Mouse (Mus musculus): ENCODE data around the gene Tmem132b. TPM values are rescaled to one million over a fixed set of nuclear protein-coding genes. Genes with fewer than 3 reads are reported as not detected.

Tmem132b gene
- polyA plus RNA-seq, 1 experiment from 2014 or later = not detected

GRCm38 (mm10) chr5:125680889-125681288 lies 149.3 kb downstream of the Tmem132b start:
- Histone ChIP-seq H3K27ac (ENCODE audit: low read depth) (no peak overlapping the region), H3K27me3 (ENCODE audit: insufficient read depth, low read length) (no peaks in the 10 kb centered on the region), H3K9me3 (ENCODE audit: low read length) (no peaks in the 10 kb centered on the region), H3K4me3 (ENCODE audit: low read depth, low read length) (no peak overlapping the region), H3K4me2 (ENCODE audit: low read depth, low read length) (no peak overlapping the region), H3K4me1 (ENCODE audit: insufficient read depth) (no peaks in the 10 kb centered on the region), H3K9ac (replicated peaks) (no peak overlapping the region), H3K36me3 (replicated peaks; ENCODE audit: insufficient read depth, low read length) (no peaks in the 10 kb centered on the region)
- no peak for TF ChIP-seq CTCF (IDR thresholded peaks at IDR 0.05; ENCODE audit: low read depth)
- TF ChIP-seq EP300 (IDR thresholded peaks at IDR 0.05; ENCODE audit: low read depth) = no peak
- WGBS (ENCODE audit: insufficient replicate concordance) = 80% methylated on average over 6 of the region's 6 CpGs
- DNase-seq (no peak), ATAC-seq (no peak)

- Histone ChIP-seq H3K4me3 (ENCODE audit: low read depth, low read length) (no peak overlapping the region), H3K36me3 (replicated peaks; ENCODE audit: insufficient read depth, low read length) (no peaks in the 10 kb centered on the region), H3K9ac (replicated peaks) (no peak overlapping the region), H3K9me3 (ENCODE audit: low read length) (no peaks in the 10 kb centered on the region), H3K4me2 (ENCODE audit: low read depth, low read length) (no peak overlapping the region), H3K27ac (ENCODE audit: low read depth) (no peak overlapping the region), H3K27me3 (ENCODE audit: insufficient read depth, low read length) (no peaks in the 10 kb centered on the region), H3K4me1 (ENCODE audit: insufficient read depth) (no peaks in the 10 kb centered on the region)
- ATAC-seq (no peak), DNase-seq (no peak)
- TF ChIP-seq CTCF (IDR thresholded peaks at IDR 0.05; ENCODE audit: low read depth) = no peak
- TF ChIP-seq EP300 (IDR thresholded peaks at IDR 0.05; ENCODE audit: low read depth) = no peak
- WGBS (ENCODE audit: insufficient replicate concordance) = 53% methylated on average over 6 of the region's 6 CpGs
Measured at GRCm38 (mm10) chr5:125683491-125683890, 151.9 kb downstream of the Tmem132b start.

GRCm38 (mm10) chr5:125685681-125686331 lies 154.2 kb downstream of the Tmem132b start:
- no peaks in the 10 kb centered on the region for H3K9me3 ChIP-seq (ENCODE audit: low read length)
- ATAC-seq = no peak
- no peak for DNase-seq
- no peaks in the 10 kb centered on the region for H3K27me3 ChIP-seq (ENCODE audit: insufficient read depth, low read length)
- H3K4me2 ChIP-seq (ENCODE audit: low read depth, low read length) = no peak overlapping the region
- H3K27ac ChIP-seq (ENCODE audit: low read depth) = no peak overlapping the region
- no peak for TF ChIP-seq EP300 (IDR thresholded peaks at IDR 0.05; ENCODE audit: low read depth)
- TF ChIP-seq CTCF (IDR thresholded peaks at IDR 0.05; ENCODE audit: low read depth) = no peak
- no peaks in the 10 kb centered on the region for H3K4me1 ChIP-seq (ENCODE audit: insufficient read depth)
- 74% methylated on average over 11 of the region's 11 CpGs for WGBS (ENCODE audit: insufficient replicate concordance)
- H3K4me3 ChIP-seq (ENCODE audit: low read depth, low read length) = no peak overlapping the region
- no peaks in the 10 kb centered on the region for H3K36me3 ChIP-seq (replicated peaks; ENCODE audit: insufficient read depth, low read length)
- no peak overlapping the region for H3K9ac ChIP-seq (replicated peaks)

GRCm38 (mm10) chr5:125692538-125692937 lies 161.0 kb downstream of the Tmem132b start:
- no peaks in the 10 kb centered on the region for H3K36me3 ChIP-seq (replicated peaks; ENCODE audit: insufficient read depth, low read length)
- ATAC-seq (no peak), DNase-seq (no peak)
- H3K4me1 ChIP-seq (ENCODE audit: insufficient read depth) = no peaks in the 10 kb centered on the region
- no peak overlapping the region for H3K4me3 ChIP-seq (ENCODE audit: low read depth, low read length)
- 56% methylated on average over 10 of the region's 10 CpGs for WGBS (ENCODE audit: insufficient replicate concordance)
- H3K9me3 ChIP-seq (ENCODE audit: low read length) = no peaks in the 10 kb centered on the region
- no peak overlapping the region for H3K4me2 ChIP-seq (ENCODE audit: low read depth, low read length)
- TF ChIP-seq EP300 (IDR thresholded peaks at IDR 0.05; ENCODE audit: low read depth) = no peak
- TF ChIP-seq CTCF (IDR thresholded peaks at IDR 0.05; ENCODE audit: low read depth) = no peak
- H3K27me3 ChIP-seq (ENCODE audit: insufficient read depth, low read length) = no peaks in the 10 kb centered on the region
- no peak overlapping the region for H3K9ac ChIP-seq (replicated peaks)
- H3K27ac ChIP-seq (ENCODE audit: low read depth) = no peak overlapping the region

- 64% methylated on average over 3 of the region's 3 CpGs for WGBS (ENCODE audit: insufficient replicate concordance)
- H3K27ac ChIP-seq (ENCODE audit: low read depth) = no peak overlapping the region
- no peak overlapping the region for H3K4me2 ChIP-seq (ENCODE audit: low read depth, low read length)
- DNase-seq (no peak), ATAC-seq (no peak)
- H3K4me1 ChIP-seq (ENCODE audit: insufficient read depth) = no peaks in the 10 kb centered on the region
- H3K27me3 ChIP-seq (ENCODE audit: insufficient read depth, low read length) = no peaks in the 10 kb centered on the region
- no peaks in the 10 kb centered on the region for H3K9me3 ChIP-seq (ENCODE audit: low read length)
- TF ChIP-seq EP300 (IDR thresholded peaks at IDR 0.05; ENCODE audit: low read depth) (no peak), CTCF (IDR thresholded peaks at IDR 0.05; ENCODE audit: low read depth) (no peak)
- H3K9ac ChIP-seq (replicated peaks) = no peak overlapping the region
- no peak overlapping the region for H3K4me3 ChIP-seq (ENCODE audit: low read depth, low read length)
- no peaks in the 10 kb centered on the region for H3K36me3 ChIP-seq (replicated peaks; ENCODE audit: insufficient read depth, low read length)
Measured at GRCm38 (mm10) chr5:125699395-125699794, 167.8 kb downstream of the Tmem132b start.

GRCm38 (mm10) chr5:125700234-125700633 lies 168.7 kb downstream of the Tmem132b start:
- no peak for ATAC-seq

More at GRCm38 (mm10) chr5:125700234-125700633, 168.7 kb downstream of the Tmem132b start:
- no peak for TF ChIP-seq EP300 (IDR thresholded peaks at IDR 0.05; ENCODE audit: low read depth)
- Histone ChIP-seq H3K36me3 (replicated peaks; ENCODE audit: insufficient read depth, low read length) (no peaks in the 10 kb centered on the region), H3K27me3 (ENCODE audit: insufficient read depth, low read length) (no peaks in the 10 kb centered on the region), H3K9me3 (ENCODE audit: low read length) (no peaks in the 10 kb centered on the region), H3K9ac (replicated peaks) (no peak overlapping the region), H3K4me1 (ENCODE audit: insufficient read depth) (no peaks in the 10 kb centered on the region), H3K4me2 (ENCODE audit: low read depth, low read length) (no peak overlapping the region), H3K27ac (ENCODE audit: low read depth) (no peak overlapping the region), H3K4me3 (ENCODE audit: low read depth, low read length) (no peak overlapping the region)
- WGBS (ENCODE audit: insufficient replicate concordance) = 77% methylated on average over 5 of the region's 5 CpGs
- DNase-seq = no peak

All from liver, postnatal 0 days (tissue).